In the genomic region with DNA sequence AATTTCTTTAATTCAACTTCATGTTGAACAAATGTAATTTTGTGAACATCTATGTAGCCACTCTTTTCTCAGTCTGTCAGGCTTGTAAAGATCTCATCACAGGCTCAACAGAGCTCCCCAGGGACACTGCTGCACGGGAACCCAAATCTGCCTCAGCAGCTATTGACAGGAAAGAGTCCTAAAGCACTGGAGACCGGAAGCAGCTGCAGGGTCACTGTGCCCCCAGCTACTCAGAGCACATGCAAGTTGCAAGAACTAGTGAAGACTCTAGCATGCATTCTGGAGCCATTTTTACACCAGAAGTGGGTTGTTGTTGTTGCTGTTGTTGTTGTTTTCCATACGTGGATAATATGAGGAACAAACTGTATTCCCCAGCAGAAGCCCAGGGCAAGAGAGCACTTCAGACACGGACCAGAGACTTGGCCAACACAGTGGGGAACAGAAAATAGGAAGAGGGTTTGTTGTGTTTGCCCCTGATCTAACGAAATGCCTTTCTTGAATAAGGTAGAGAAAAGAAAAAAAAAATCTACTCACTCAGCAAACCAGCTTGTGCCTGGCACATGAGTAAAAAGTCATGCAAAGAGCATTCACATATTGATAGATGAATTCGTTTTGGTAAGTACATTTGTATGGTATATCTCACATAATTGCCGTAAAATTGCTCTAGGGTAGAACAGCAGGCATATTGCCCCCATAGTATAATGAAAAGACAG, we compare ENCODE assay signal across 18 mouse cellular contexts.
DNase-seq lines count a peak whose midpoint lies in the region; ATAC-seq lines count a peak whose summit lies in the region.
"Had no signal": no experiment of that assay in that cellular context is flagged by ENCODE, and none has a peak within 500 bp of the region (broad histone marks: within the 10 kb centered on the region; RNA-seq: fewer than 3 reads in every experiment).

No protein-coding gene starts in this region.

- peak; percentile 31 for DNase-seq in hindbrain, embryonic 11.5 days (ENCODE audit: low spot score)
- DNase-seq in neural tube, embryonic 11.5 days (ENCODE audit: low spot score) = peak; percentile 23
- peak; percentile 43 for DNase-seq in embryo, embryonic 11 days
- peak; percentile 7 to 67 for DNase-seq in spleen, postnatal 10 days (ENCODE audit: low spot score in 2 of 2)
- DNase-seq in left cerebral cortex, adult 11 months (ENCODE audit: low spot score) = no peak
- DNase-seq: cerebellum, adult 8-10 months; gastrocnemius, adult 2 months; right cerebral cortex, postnatal 4 days had no signal

- WGBS in hindbrain, embryonic 11.5 days = 56% methylated on average over 7 of the region's 7 CpGs
- WGBS in hindbrain, embryonic 16.5 days = 52% methylated on average over 7 of the region's 7 CpGs
- WGBS in neural tube, embryonic 11.5 days = 57% methylated on average over 7 of the region's 7 CpGs
- 58% methylated on average over 7 of the region's 7 CpGs for WGBS in neural tube, embryonic 15.5 days

- no peaks in the 10 kb centered on the region for H3K27me3 ChIP-seq in hindbrain, embryonic 11.5 days (ENCODE audit: control insufficient read depth, insufficient read depth, low read length)
- H3K27me3 ChIP-seq in hindbrain, embryonic 16.5 days (replicated peaks; ENCODE audit: control insufficient read depth, insufficient read depth, low read length) = no peaks in the 10 kb centered on the region
- no peaks in the 10 kb centered on the region for H3K27me3 ChIP-seq in neural tube, embryonic 11.5 days (ENCODE audit: control insufficient read depth, insufficient read depth, low read length)
- H3K27me3 ChIP-seq in neural tube, embryonic 15.5 days (replicated peaks) = no peaks in the 10 kb centered on the region
- H3K27me3 ChIP-seq: embryonic facial prominence, embryonic 13.5 days; forebrain, embryonic 12.5 days; hindbrain, embryonic 15.5 days; kidney, embryonic 15.5 days; limb, embryonic 12.5 days; lung, embryonic 15.5 days had no signal

- ATAC-seq in hindbrain, embryonic 11.5 days (ENCODE audit: low FRiP score) = no peak
- ATAC-seq in hindbrain, embryonic 16.5 days = no peak
- no peak for ATAC-seq in neural tube, embryonic 11.5 days (ENCODE audit: insufficient read depth, low FRiP score, low TSS enrichment)
- no peak for ATAC-seq in neural tube, embryonic 15.5 days (ENCODE audit: low FRiP score)
- ATAC-seq in CD4-positive, CD25-positive, alpha-beta regulatory T cell, adult 4 months = no peak

- H3K27ac ChIP-seq in hindbrain, embryonic 11.5 days (ENCODE audit: low read depth, low read length) = no peak overlapping the region
- no peak overlapping the region for H3K27ac ChIP-seq in hindbrain, embryonic 16.5 days (ENCODE audit: low read depth, low read length)
- H3K27ac ChIP-seq in neural tube, embryonic 11.5 days (ENCODE audit: low read depth, low read length) = no peak overlapping the region
- H3K27ac ChIP-seq in neural tube, embryonic 15.5 days (replicated peaks) = no peak overlapping the region
- H3K27ac ChIP-seq: embryonic facial prominence, embryonic 13.5 days; forebrain, embryonic 12.5 days; gastrocnemius, adult 2 months; heart, embryonic 10.5 days; hindbrain, embryonic 15.5 days; kidney, embryonic 15.5 days; limb, embryonic 12.5 days; lung, embryonic 15.5 days had no signal

- H3K4me3 ChIP-seq in hindbrain, embryonic 11.5 days (ENCODE audit: low read depth, low read length) = no peak overlapping the region
- H3K4me3 ChIP-seq in hindbrain, embryonic 16.5 days (ENCODE audit: low read length) = no peak overlapping the region
- no peak overlapping the region for H3K4me3 ChIP-seq in neural tube, embryonic 11.5 days (ENCODE audit: low read depth, low read length)
- no peak overlapping the region for H3K4me3 ChIP-seq in neural tube, embryonic 15.5 days (replicated peaks)
- H3K4me3 ChIP-seq: embryonic facial prominence, embryonic 13.5 days; forebrain, embryonic 12.5 days; gastrocnemius, adult 2 months; heart, embryonic 10.5 days; hindbrain, embryonic 15.5 days; kidney, embryonic 15.5 days; limb, embryonic 12.5 days; lung, embryonic 15.5 days had no signal

- no peak overlapping the region for H3K4me2 ChIP-seq in hindbrain, embryonic 11.5 days (replicated peaks; ENCODE audit: low read depth, low read length)
- H3K4me2 ChIP-seq in hindbrain, embryonic 16.5 days (ENCODE audit: low read length) = no peak overlapping the region
- no peak overlapping the region for H3K4me2 ChIP-seq in neural tube, embryonic 11.5 days (ENCODE audit: low read depth)
- H3K4me2 ChIP-seq in neural tube, embryonic 15.5 days = no peak overlapping the region
- H3K4me2 ChIP-seq: embryonic facial prominence, embryonic 13.5 days; forebrain, embryonic 12.5 days; hindbrain, embryonic 15.5 days; kidney, embryonic 15.5 days; limb, embryonic 12.5 days; lung, embryonic 15.5 days had no signal

- no peaks in the 10 kb centered on the region for H3K9me3 ChIP-seq in hindbrain, embryonic 11.5 days (ENCODE audit: control insufficient read depth, low read length)
- H3K9me3 ChIP-seq in hindbrain, embryonic 16.5 days (ENCODE audit: control insufficient read depth, low read length) = no peaks in the 10 kb centered on the region
- no peaks in the 10 kb centered on the region for H3K9me3 ChIP-seq in neural tube, embryonic 11.5 days (ENCODE audit: control insufficient read depth, low read length)
- H3K9me3 ChIP-seq in neural tube, embryonic 15.5 days (replicated peaks) = no peaks in the 10 kb centered on the region
- H3K9me3 ChIP-seq: embryonic facial prominence, embryonic 13.5 days; forebrain, embryonic 12.5 days; heart, embryonic 10.5 days; hindbrain, embryonic 15.5 days; kidney, embryonic 15.5 days; limb, embryonic 12.5 days; lung, embryonic 15.5 days had no signal

- no peaks in the 10 kb centered on the region for H3K4me1 ChIP-seq in hindbrain, embryonic 11.5 days (replicated peaks; ENCODE audit: control insufficient read depth, insufficient read depth, low read length)
- H3K4me1 ChIP-seq in hindbrain, embryonic 16.5 days (ENCODE audit: control insufficient read depth, insufficient read depth, low read depth, low read length) = no peaks in the 10 kb centered on the region
- no peaks in the 10 kb centered on the region for H3K4me1 ChIP-seq in neural tube, embryonic 11.5 days (ENCODE audit: control insufficient read depth, insufficient read depth, low read length)
- H3K4me1 ChIP-seq in neural tube, embryonic 15.5 days = no peaks in the 10 kb centered on the region; the same call in 1 of the 2 replicates
- H3K4me1 ChIP-seq: embryonic facial prominence, embryonic 13.5 days; hindbrain, embryonic 15.5 days; kidney, embryonic 15.5 days; lung, embryonic 15.5 days had no signal

- H3K9ac ChIP-seq in hindbrain, embryonic 11.5 days (ENCODE audit: low read depth, low read length) = no peak overlapping the region
- no peak overlapping the region for H3K9ac ChIP-seq in hindbrain, embryonic 16.5 days (ENCODE audit: low read depth, low read length)
- no peak overlapping the region for H3K9ac ChIP-seq in neural tube, embryonic 11.5 days (ENCODE audit: low read length)
- no peak overlapping the region for H3K9ac ChIP-seq in neural tube, embryonic 15.5 days (replicated peaks)
- H3K9ac ChIP-seq: embryonic facial prominence, embryonic 13.5 days; forebrain, embryonic 12.5 days; hindbrain, embryonic 15.5 days; kidney, embryonic 15.5 days; limb, embryonic 12.5 days; lung, embryonic 15.5 days had no signal

- H3K36me3 ChIP-seq in hindbrain, embryonic 11.5 days (ENCODE audit: control insufficient read depth, insufficient read depth, low read length) = no peaks in the 10 kb centered on the region
- no peaks in the 10 kb centered on the region for H3K36me3 ChIP-seq in hindbrain, embryonic 16.5 days (ENCODE audit: control insufficient read depth, insufficient read depth, low read length)
- no peaks in the 10 kb centered on the region for H3K36me3 ChIP-seq in neural tube, embryonic 11.5 days (ENCODE audit: control insufficient read depth, insufficient read depth, low read length)
- 0 out of 2 replicates have a peak, but pooled peaks cover 5% of the 10 kb centered on the region for H3K36me3 ChIP-seq in neural tube, embryonic 15.5 days
- H3K36me3 ChIP-seq: embryonic facial prominence, embryonic 13.5 days; forebrain, embryonic 12.5 days; heart, embryonic 10.5 days; kidney, embryonic 15.5 days; limb, embryonic 12.5 days; lung, embryonic 15.5 days had no signal
